Mouse (Mus musculus) lung, embryonic 15.5 days (tissue): ENCODE data around the gene Camk2g. TPM values are rescaled to one million over a fixed set of nuclear protein-coding genes. Genes with fewer than 3 reads are reported as not detected.

ENCODE experiments used
- ATAC-seq: fragments of 200-750 bp; cut with Nextera tagmentation; 2 replicates; pipeline ENCODE4 v1.8.0; 2017; ENCODE audit warnings: moderate number of reproducible peaks, borderline replicate concordance; ENCODE audit not compliant: low FRiP score, low TSS enrichment; ENCODE audit errors: extremely low read depth
- H3K27ac ChIP-seq: fragments of 300-500 bp; sonication (generic); 2 replicates; pipeline ENCODE4 v1.5.1; 2015; ENCODE audit warnings: moderate library complexity, mild to moderate bottlenecking, inconsistent platforms
- H3K27me3 ChIP-seq: fragments of 300-500 bp; sonication (generic); 2 replicates; pipeline ENCODE4 v1.6.1; 2015; ENCODE audit warnings: inconsistent platforms
- H3K36me3 ChIP-seq: fragments of 300-500 bp; sonication (generic); 2 replicates; pipeline ENCODE4 v1.6.1; 2015; ENCODE audit warnings: inconsistent platforms
- H3K4me1 ChIP-seq: fragments of 300-500 bp; sonication (generic); 2 replicates; pipeline ENCODE4 v1.6.1; 2015; ENCODE audit warnings: inconsistent platforms
- H3K4me2 ChIP-seq: fragments of 300-500 bp; sonication (generic); 2 replicates; pipeline ENCODE4 v1.6.1; 2015; ENCODE audit warnings: inconsistent platforms, mild to moderate bottlenecking, moderate library complexity
- H3K4me3 ChIP-seq: fragments of 300-500 bp; sonication (generic); 2 replicates; pipeline ENCODE4 v1.5.1; 2015; ENCODE audit warnings: mild to moderate bottlenecking, inconsistent platforms
- H3K9ac ChIP-seq: fragments of 300-500 bp; sonication (generic); 2 replicates; pipeline ENCODE4 v1.6.1; 2015; ENCODE audit warnings: inconsistent platforms
- H3K9me3 ChIP-seq: fragments of 300-500 bp; sonication (generic); 2 replicates; pipeline ENCODE4 v1.6.1; 2016; ENCODE audit warnings: inconsistent platforms
- WGBS: fragments of 180-500 bp; shearing (Covaris S2); methylation state at CpG from one replicate; pipeline ENCODE4 v1.1.7; 2015; 5-methylcytosine and 5-hydroxymethylcytosine counted together
- polyA plus RNA-seq: library from polyadenylated mRNA; unstranded; fragments of >200 nt; fragmentation: Nextera tagmentation; extraction: Ambion mirVana; gene quantifications from 2 replicates; pipeline ENCODE4 v1.2.1, GENCODE M21; 2015

Camk2g gene
- polyA plus RNA-seq, 1 experiment from 2014 or later: 41.2 TPM

- Histone ChIP-seq H3K9me3 (no peaks in the 10 kb centered on the region), H3K9ac (peak overlapping the region; percentile 95), H3K27me3 (no peaks in the 10 kb centered on the region), H3K4me1 (peaks cover 23% of the 10 kb centered on the region), H3K4me3 (peak overlapping the region; percentile 89), H3K36me3 (peaks cover 36% of the 10 kb centered on the region), H3K4me2 (peak overlapping the region; percentile 82), H3K27ac (peak overlapping the region; percentile 95; the same call in 1 of the 2 replicates)
- ATAC-seq: no peak
- 41% methylated on average over 12 of the region's 12 CpGs for WGBS
These were observed 60.6 kb downstream of the Camk2g start for GRCm38 (mm10) chr14:20733041-20733951.

GRCm38 (mm10) chr14:20730853-20731602 is 62.9 kb downstream of the Camk2g start:
- H3K36me3 ChIP-seq: peaks cover 47% of the 10 kb centered on the region
- H3K27ac ChIP-seq: no peak overlapping the region
- WGBS: 82% methylated on average over 9 of the region's 9 CpGs
- no peak overlapping the region for H3K4me2 ChIP-seq
- no peak overlapping the region for H3K9ac ChIP-seq
- ATAC-seq: no peak
- no peak overlapping the region for H3K4me3 ChIP-seq
- H3K9me3 ChIP-seq: no peaks in the 10 kb centered on the region
- no peaks in the 10 kb centered on the region for H3K27me3 ChIP-seq
- peaks cover 23% of the 10 kb centered on the region for H3K4me1 ChIP-seq

- no peak for ATAC-seq
- no peak overlapping the region for H3K4me2 ChIP-seq
- WGBS: 90% methylated on average over 9 of the region's 9 CpGs
- no peak overlapping the region for H3K27ac ChIP-seq
- peaks cover 13% of the 10 kb centered on the region for H3K4me1 ChIP-seq
- peaks cover 54% of the 10 kb centered on the region for H3K36me3 ChIP-seq
- no peaks in the 10 kb centered on the region for H3K9me3 ChIP-seq
- no peaks in the 10 kb centered on the region for H3K27me3 ChIP-seq
- no peak overlapping the region for H3K4me3 ChIP-seq
- no peak overlapping the region for H3K9ac ChIP-seq
These were observed 64.0 kb downstream of the Camk2g start for GRCm38 (mm10) chr14:20729871-20730270.

DNA sequence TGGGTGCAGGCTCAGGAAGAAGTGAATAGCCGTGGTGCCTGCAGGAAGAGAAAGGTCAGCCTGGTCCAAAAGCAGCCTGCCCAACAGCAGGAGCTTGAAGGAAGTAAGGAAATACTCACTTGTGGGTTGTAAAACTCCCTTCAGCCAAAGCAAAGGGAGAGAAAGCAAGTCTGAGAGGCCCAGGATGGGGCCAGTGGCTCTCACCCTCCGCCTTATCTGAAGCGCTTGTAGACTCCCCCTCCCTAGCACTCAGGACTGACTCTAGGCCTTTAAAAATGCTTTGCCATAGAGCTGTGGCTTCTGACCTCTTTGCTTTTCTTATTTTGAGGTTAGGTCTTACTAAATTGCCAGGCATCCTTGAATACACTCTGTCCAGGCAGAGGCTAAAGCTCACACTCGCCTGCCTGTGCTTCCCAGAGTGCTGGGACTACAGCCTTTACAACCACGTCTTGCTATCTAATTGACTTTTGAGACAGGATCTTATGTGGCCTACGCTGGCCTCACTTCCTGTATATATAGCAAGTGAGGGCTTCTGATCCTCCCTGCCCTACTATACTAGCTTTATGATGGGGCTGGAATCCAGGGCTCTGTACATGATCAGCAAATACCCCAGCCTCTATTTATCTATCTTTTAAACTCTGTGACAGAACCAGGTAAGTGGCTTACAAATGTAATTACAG is 68.1 kb downstream of the Camk2g start:
- Histone ChIP-seq H3K4me3 (no peak overlapping the region), H3K4me2 (no peak overlapping the region), H3K4me1 (no peaks in the 10 kb centered on the region), H3K9me3 (no peaks in the 10 kb centered on the region), H3K36me3 (peaks cover 93% of the 10 kb centered on the region), H3K27ac (no peak overlapping the region), H3K9ac (no peak overlapping the region), H3K27me3 (no peaks in the 10 kb centered on the region)
- ATAC-seq: no peak
- WGBS: 58% methylated on average over 6 of the region's 6 CpGs

GRCm38 (mm10) chr14:20724043-20724442 is 69.8 kb downstream of the Camk2g start:
- Histone ChIP-seq H3K4me3 (no peak overlapping the region), H3K9ac (no peak overlapping the region), H3K9me3 (no peaks in the 10 kb centered on the region), H3K36me3 (peaks cover 91% of the 10 kb centered on the region), H3K4me2 (no peak overlapping the region), H3K27me3 (no peaks in the 10 kb centered on the region), H3K27ac (no peak overlapping the region), H3K4me1 (no peaks in the 10 kb centered on the region)
- no peak for ATAC-seq
- 7% methylated on average over 5 of the region's 5 CpGs for WGBS

DNA sequence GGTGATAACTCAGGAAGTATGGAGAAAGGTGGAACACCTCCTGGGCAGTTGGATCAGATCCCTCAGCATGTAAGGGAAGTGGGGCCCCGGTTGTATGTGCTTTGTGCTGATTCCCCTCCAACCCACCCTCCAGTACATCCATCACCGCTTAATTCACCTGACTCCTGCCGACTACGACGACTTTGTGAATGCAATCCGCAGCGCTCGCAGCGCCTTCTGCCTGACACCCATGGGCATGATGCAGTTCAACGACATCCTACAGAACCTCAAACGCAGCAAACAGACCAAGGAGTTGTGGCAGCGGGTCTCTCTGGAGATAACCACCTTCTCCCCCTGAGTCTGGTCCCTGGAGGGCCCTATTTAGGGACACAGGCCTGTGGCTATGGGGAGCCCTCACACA is 70.9 kb downstream of the Camk2g start:
- 86% methylated on average over 12 of the region's 12 CpGs for WGBS
- ATAC-seq: no peak

GRCm38 (mm10) chr14:20721371-20721770 is 72.5 kb downstream of the Camk2g start:
- H3K4me1 ChIP-seq: no peaks in the 10 kb centered on the region
- H3K36me3 ChIP-seq: peaks cover 97% of the 10 kb centered on the region
- no peak overlapping the region for H3K27ac ChIP-seq
- H3K9ac ChIP-seq: no peak overlapping the region
- 85% methylated on average over 4 of the region's 4 CpGs for WGBS
- no peak for ATAC-seq
- no peaks in the 10 kb centered on the region for H3K9me3 ChIP-seq
- no peak overlapping the region for H3K4me2 ChIP-seq
- H3K27me3 ChIP-seq: no peaks in the 10 kb centered on the region
- no peak overlapping the region for H3K4me3 ChIP-seq

More for the DNA sequence above, 70.9 kb downstream of the Camk2g start:
- no peak overlapping the region for H3K27ac ChIP-seq
- H3K4me2 ChIP-seq: no peak overlapping the region
- H3K9ac ChIP-seq: no peak overlapping the region
- H3K36me3 ChIP-seq: peaks cover 93% of the 10 kb centered on the region
- H3K27me3 ChIP-seq: no peaks in the 10 kb centered on the region
- H3K9me3 ChIP-seq: no peaks in the 10 kb centered on the region
- H3K4me1 ChIP-seq: no peaks in the 10 kb centered on the region
- no peak overlapping the region for H3K4me3 ChIP-seq

DNA sequence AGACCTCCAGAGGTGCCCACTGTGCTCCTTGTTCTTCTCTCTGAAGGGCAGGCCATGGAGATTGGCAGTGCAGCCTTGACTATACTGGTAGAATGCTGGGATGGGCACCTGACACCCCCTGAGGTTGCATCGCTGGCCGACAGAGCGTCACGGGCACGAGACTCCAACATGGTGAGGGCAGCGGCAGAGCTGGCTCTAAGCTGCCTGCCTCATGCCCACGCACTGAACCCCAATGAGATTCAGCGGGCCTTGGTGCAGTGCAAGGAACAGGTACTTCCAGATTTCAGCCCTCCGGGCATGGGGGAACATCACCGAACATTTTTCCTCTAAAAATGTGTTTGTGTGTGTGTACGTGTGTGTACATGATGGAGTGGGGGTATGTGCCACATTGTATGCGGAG is 74.1 kb downstream of the Camk2g start:
- Histone ChIP-seq H3K27me3 (no peaks in the 10 kb centered on the region), H3K9ac (no peak overlapping the region), H3K4me3 (no peak overlapping the region), H3K4me1 (no peaks in the 10 kb centered on the region), H3K27ac (no peak overlapping the region), H3K36me3 (peaks cover 97% of the 10 kb centered on the region), H3K4me2 (no peak overlapping the region), H3K9me3 (no peaks in the 10 kb centered on the region)
- 85% methylated on average over 12 of the region's 12 CpGs for whole genome bisulfite sequencing
- ATAC-seq: no peak

GRCm38 (mm10) chr14:20718443-20718842 is 75.4 kb downstream of the Camk2g start:
- Histone ChIP-seq H3K27ac (no peak overlapping the region), H3K4me1 (no peaks in the 10 kb centered on the region), H3K4me2 (no peak overlapping the region), H3K27me3 (no peaks in the 10 kb centered on the region), H3K4me3 (no peak overlapping the region), H3K36me3 (peaks cover 98% of the 10 kb centered on the region), H3K9me3 (no peaks in the 10 kb centered on the region), H3K9ac (no peak overlapping the region)
- 83% methylated on average over 10 of the region's 10 CpGs for WGBS
- ATAC-seq: no peak

GRCm38 (mm10) chr14:20713832-20714231 is 80.1 kb downstream of the Camk2g start:
- Histone ChIP-seq H3K4me1 (peaks cover 9% of the 10 kb centered on the region), H3K4me2 (no peak overlapping the region), H3K4me3 (no peak overlapping the region), H3K27me3 (no peaks in the 10 kb centered on the region), H3K36me3 (peaks cover 84% of the 10 kb centered on the region), H3K27ac (no peak overlapping the region), H3K9ac (no peak overlapping the region), H3K9me3 (no peaks in the 10 kb centered on the region)
- no peak for ATAC-seq
- 50% methylated on average over 11 of the region's 11 CpGs for WGBS

DNA sequence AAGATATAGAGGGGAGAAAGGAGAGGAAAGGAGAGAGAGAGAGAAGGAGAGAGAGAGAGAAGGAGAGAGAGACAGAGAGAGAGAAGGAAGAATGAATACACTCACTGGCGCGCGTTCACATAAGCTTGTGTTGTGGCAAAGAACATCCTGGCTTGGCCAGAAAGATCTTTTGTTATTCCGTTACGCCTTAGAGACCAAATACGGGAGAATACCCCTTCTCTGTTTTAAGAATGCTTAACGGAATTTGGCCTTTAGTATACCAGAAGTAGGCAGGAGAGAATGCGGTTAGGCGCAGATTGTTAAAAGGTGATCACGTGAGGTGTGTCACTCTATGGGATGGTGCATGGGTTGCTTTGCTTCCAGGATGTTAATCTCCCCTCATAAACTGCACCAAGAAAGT is 85.6 kb downstream of the Camk2g start:
- Histone ChIP-seq H3K4me2 (peak overlapping the region; percentile 83), H3K9me3 (no peaks in the 10 kb centered on the region), H3K4me1 (peaks cover 30% of the 10 kb centered on the region), H3K4me3 (peak overlapping the region; percentile 93), H3K9ac (peak overlapping the region; percentile 96), H3K27ac (peak overlapping the region; percentile 85; the same call in 1 of the 2 replicates), H3K27me3 (no peaks in the 10 kb centered on the region), H3K36me3 (peaks cover 42% of the 10 kb centered on the region)
- whole genome bisulfite sequencing: 4% methylated on average over 10 of the region's 10 CpGs
- ATAC-seq: no peak
